Mouse (Mus musculus) liver, embryonic 14.5 days (tissue): ENCODE results near the gene Trmt10c. TPM values are rescaled to one million over a fixed set of nuclear protein-coding genes. Genes with fewer than 3 reads are reported as not detected.

Experiments used
- ATAC-seq: fragments of 200-750 bp; cut with Nextera tagmentation; 2 replicates; pipeline ENCODE4 v1.8.0; 2017; ENCODE audit warnings: moderate number of reproducible peaks, mild to moderate bottlenecking, moderate library complexity; ENCODE audit not compliant: insufficient read depth
- DNase-seq, 3 experiments: peaks; one replicate each; pipeline ENCODE4 v3.0.0-alpha.2; 2012 to 2013; ENCODE audit warnings: low read depth in 3 of 3, low spot score in 3 of 3
- H3K27ac ChIP-seq: fragments of 300-500 bp; sonication (generic); 2 replicates; pipeline ENCODE4 v1.5.1; 2014; ENCODE audit warnings: moderate library complexity, mild to moderate bottlenecking, control low read depth, inconsistent platforms
- H3K27me3 ChIP-seq: fragments of 300-500 bp; sonication (generic); 2 replicates; pipeline ENCODE4 v1.6.1; 2014; ENCODE audit warnings: mild to moderate bottlenecking, low read length, moderate library complexity; ENCODE audit not compliant: control insufficient read depth, insufficient read depth
- H3K36me3 ChIP-seq: fragments of 300-500 bp; sonication (generic); replicated peaks from 2 replicates; pipeline ENCODE4 v1.6.1; 2014; ENCODE audit warnings: low read depth; ENCODE audit not compliant: control insufficient read depth, insufficient read depth
- H3K4me1 ChIP-seq, 2 experiments: fragments of 200-500 bp in 1 of 2; fragments of 300-500 bp in 1 of 2; sonication (generic) in 1 of 2; replicated peaks; 2 replicates each; pipeline ENCODE4 v1.6.1; 2012 to 2014; ENCODE audit warnings: antibody characterized with exemption in 1 of 2, inconsistent platforms in 1 of 2, low read length in 1 of 2; ENCODE audit not compliant: control insufficient read depth in 2 of 2, insufficient read depth in 2 of 2
- H3K4me2 ChIP-seq: fragments of 300-500 bp; sonication (generic); 2 replicates; pipeline ENCODE4 v1.6.1; 2014; ENCODE audit warnings: low read depth, mild to moderate bottlenecking, control low read depth, moderate library complexity
- H3K4me3 ChIP-seq, 2 experiments: fragments of 200-500 bp in 1 of 2; fragments of 300-500 bp in 1 of 2; sonication (generic) in 1 of 2; 2 replicates each; pipeline ENCODE4 v1.5.1; 2012 to 2014; ENCODE audit warnings: low read depth in 2 of 2, low read length in 2 of 2, mild to moderate bottlenecking in 2 of 2, control low read depth in 1 of 2, inconsistent platforms in 1 of 2, moderate library complexity in 1 of 2; ENCODE audit not compliant: insufficient read depth in 1 of 2
- H3K9ac ChIP-seq: fragments of 300-500 bp; sonication (generic); replicated peaks from 2 replicates; pipeline ENCODE4 v1.6.1; 2014; ENCODE audit warnings: mild to moderate bottlenecking, control low read depth, moderate library complexity
- H3K9me3 ChIP-seq: fragments of 300-500 bp; sonication (generic); 2 replicates; pipeline ENCODE4 v1.6.1; 2016; ENCODE audit warnings: low read length, mixed read lengths; ENCODE audit not compliant: control insufficient read depth
- CTCF ChIP-seq: IDR thresholded peaks from 2 replicates; pipeline ENCODE4 v1.5.1; 2016; ENCODE audit warnings: antibody characterized with exemption, low read depth, control low read depth
- EP300 ChIP-seq: IDR thresholded peaks from 2 replicates; pipeline ENCODE4 v1.6.1; 2016; ENCODE audit warnings: antibody characterized with exemption, low read depth
- WGBS: fragments of 180-500 bp; shearing (Covaris S2); extraction: QIAGEN DNeasy Blood & Tissue Kit; methylation state at CpG from one replicate; pipeline ENCODE4 v1.1.7; 2014; ENCODE audit not compliant: insufficient replicate concordance; 5-methylcytosine and 5-hydroxymethylcytosine counted together
- polyA plus RNA-seq, 2 experiments: library from polyadenylated mRNA; depleted of rRNA in 1 of 2; stranded (reverse) in 1 of 2; unstranded in 1 of 2; fragments of >200 nt; fragmentation: Nextera tagmentation in 1 of 2; extraction: Ambion mirVana in 1 of 2; gene quantifications; 2 replicates each; pipeline versions ENCODE4 v1.2.1 to v1.2.3; 2012 to 2014

The Trmt10c gene
- polyA plus RNA-seq, 2 experiments: 6.1 to 16.1 TPM

DNA sequence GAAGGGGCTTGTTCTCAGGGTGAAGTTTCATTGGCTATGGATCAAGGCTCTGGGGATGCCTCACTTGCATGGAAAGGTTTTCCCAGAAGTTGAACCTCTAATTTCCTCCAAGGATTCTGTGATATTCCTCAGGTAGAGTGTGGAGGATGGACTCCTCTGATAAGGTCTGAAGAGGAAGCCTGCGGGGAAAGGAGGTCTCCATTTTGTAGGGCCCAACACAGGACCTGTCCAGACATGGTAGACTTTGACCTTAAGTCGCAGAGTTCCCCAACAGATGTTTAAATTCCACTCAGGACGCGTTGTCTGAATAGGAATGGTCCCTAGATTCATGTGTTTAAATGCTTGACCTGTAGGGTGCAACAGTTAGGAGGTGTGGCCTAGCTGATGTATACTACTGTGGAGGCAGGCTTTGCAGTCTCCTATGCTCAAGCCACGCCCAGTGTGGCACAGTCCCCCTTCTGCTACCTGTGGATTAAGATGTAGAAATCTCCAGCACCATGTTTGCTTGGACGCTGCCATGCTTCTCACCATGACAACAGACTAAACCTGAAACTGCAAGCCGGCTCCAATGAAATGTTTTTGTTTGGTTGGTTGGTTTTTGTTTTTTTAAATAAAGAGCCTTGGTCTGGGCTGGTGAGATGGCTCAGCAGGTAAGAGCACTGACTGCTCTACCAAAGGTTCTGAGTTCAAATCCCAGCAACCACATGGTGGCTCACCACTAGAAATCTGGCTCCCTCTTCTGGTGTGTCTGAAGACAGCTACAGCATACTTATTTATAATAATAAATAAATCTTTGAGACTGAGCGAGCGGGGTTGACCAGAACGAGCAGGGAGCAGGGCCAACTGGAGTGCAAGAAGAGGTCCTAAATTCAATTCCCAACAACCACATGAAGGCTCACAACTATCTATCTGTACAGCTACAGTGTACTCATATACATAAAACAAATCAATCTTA is 24.6 kb downstream of the Trmt10c start:
- H3K36me3 ChIP-seq: peaks cover 32% of the 10 kb centered on the region
- TF ChIP-seq CTCF: 0 out of 2 replicates have a peak, but pooled peaks have one; percentile 9
- TF ChIP-seq EP300: no peak
- peak; percentile 37 for ATAC-seq

DNA sequence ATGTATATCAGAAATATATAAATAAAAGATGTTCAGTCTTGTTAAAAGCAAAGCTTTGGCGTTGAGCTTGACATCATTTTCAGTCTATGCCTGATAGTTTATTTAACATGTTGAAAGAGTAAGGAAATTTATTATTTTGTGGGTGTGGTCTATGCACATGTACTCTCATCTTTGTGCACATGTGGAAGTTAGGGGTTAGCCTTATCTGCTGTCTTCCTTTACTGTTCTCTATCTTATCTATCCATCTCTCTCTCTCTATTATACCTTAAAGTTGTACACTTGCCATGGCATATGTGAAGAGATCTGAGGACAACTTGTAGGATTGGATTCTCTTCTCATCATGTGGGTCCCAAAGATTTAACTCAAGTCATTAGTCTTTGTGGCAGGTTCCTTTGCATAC is 28.8 kb downstream of the Trmt10c start:
- no peak overlapping the region for H3K27ac ChIP-seq
- peaks cover 43% of the 10 kb centered on the region for H3K36me3 ChIP-seq
- no peaks in the 10 kb centered on the region for H3K4me1 ChIP-seq
- H3K4me3 ChIP-seq: no peak overlapping the region
- no peak overlapping the region for H3K4me2 ChIP-seq
- no peaks in the 10 kb centered on the region for H3K27me3 ChIP-seq
- no peak for ATAC-seq
- H3K9ac ChIP-seq: no peak overlapping the region
- 72% methylated on average over 1 of the region's 1 CpGs for WGBS
- no peaks in the 10 kb centered on the region for H3K9me3 ChIP-seq
- TF ChIP-seq EP300 (no peak), CTCF (no peak)
- DNase-seq: no peak

More for the DNA sequence above, 24.6 kb downstream of the Trmt10c start:
- no peak for DNase-seq
- Histone ChIP-seq H3K4me1 (no peaks in the 10 kb centered on the region), H3K4me2 (no peak overlapping the region), H3K27ac (no peak overlapping the region), H3K27me3 (no peaks in the 10 kb centered on the region), H3K9ac (no peak overlapping the region), H3K9me3 (no peaks in the 10 kb centered on the region), H3K4me3 (no peak overlapping the region)
- WGBS: 81% methylated on average over 10 of the region's 10 CpGs

DNA sequence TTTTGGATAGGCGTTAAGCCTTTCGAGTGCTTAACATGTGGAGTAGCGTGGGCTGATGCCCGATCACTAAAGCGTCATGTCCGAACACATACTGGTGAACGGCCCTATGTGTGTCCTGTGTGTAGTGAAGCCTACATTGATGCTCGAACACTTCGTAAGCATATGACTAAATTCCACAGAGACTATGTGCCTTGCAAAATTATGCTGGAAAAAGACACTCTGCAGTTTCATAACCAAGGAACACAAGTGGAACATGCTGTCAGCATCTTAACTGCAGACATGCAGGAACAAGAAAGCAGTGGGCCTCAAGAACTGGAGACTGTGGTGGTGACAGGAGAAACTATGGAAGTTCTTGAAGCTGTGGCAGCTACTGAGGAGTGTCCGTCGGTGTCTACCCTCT is 30.8 kb downstream of the Trmt10c start:
- no peak for DNase-seq
- Histone ChIP-seq H3K9me3 (no peaks in the 10 kb centered on the region), H3K4me2 (no peak overlapping the region), H3K4me3 (no peak overlapping the region), H3K27ac (no peak overlapping the region), H3K36me3 (peaks cover 53% of the 10 kb centered on the region), H3K4me1 (no peaks in the 10 kb centered on the region), H3K27me3 (no peaks in the 10 kb centered on the region), H3K9ac (no peak overlapping the region)
- no peak for ATAC-seq
- 88% methylated on average over 11 of the region's 11 CpGs for WGBS
- TF ChIP-seq EP300 (no peak), CTCF (no peak)

DNA sequence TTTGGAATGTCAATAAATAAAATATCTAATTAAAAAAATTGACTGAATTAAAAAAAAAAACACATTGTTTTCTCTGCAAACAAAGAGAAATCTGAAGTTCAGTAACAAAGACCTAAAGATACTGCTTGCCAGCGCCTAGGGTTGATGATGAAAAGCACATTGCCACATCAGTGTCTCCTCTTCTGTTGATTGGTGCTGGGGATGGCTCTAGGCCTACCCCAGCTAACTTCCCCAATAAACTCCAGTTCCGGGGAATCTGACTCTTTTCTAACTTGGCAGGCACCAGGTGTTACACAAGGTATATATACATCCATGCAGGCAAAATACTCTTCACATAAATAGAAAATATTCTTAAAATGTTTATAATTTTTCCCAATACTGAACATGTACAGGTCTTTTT is 43.4 kb downstream of the Trmt10c start:
- TF ChIP-seq CTCF (no peak), EP300 (no peak)
- Histone ChIP-seq H3K4me3 (no peak overlapping the region), H3K9ac (no peak overlapping the region), H3K4me1 (no peaks in the 10 kb centered on the region), H3K27me3 (no peaks in the 10 kb centered on the region), H3K36me3 (peaks cover 50% of the 10 kb centered on the region), H3K4me2 (no peak overlapping the region), H3K9me3 (no peaks in the 10 kb centered on the region), H3K27ac (no peak overlapping the region)
- WGBS: 77% methylated on average over 2 of the region's 2 CpGs
- DNase-seq: no peak
- no peak for ATAC-seq

GRCm38 (mm10) chr16:55990311-55990710 is 47.3 kb downstream of the Trmt10c start:
- ATAC-seq: no peak
- no peak overlapping the region for H3K4me2 ChIP-seq
- H3K4me1 ChIP-seq: no peaks in the 10 kb centered on the region
- WGBS: 76% methylated on average over 4 of the region's 4 CpGs
- H3K9ac ChIP-seq: no peak overlapping the region
- H3K27ac ChIP-seq: no peak overlapping the region
- no peak overlapping the region for H3K4me3 ChIP-seq
- no peaks in the 10 kb centered on the region for H3K9me3 ChIP-seq
- no peaks in the 10 kb centered on the region for H3K27me3 ChIP-seq
- H3K36me3 ChIP-seq: peaks cover 46% of the 10 kb centered on the region
- TF ChIP-seq EP300: no peak
- TF ChIP-seq CTCF: no peak
- DNase-seq: no peak
